Mouse (Mus musculus): ENCODE measurements around the gene Ccdc33. TPM values are rescaled to one million over a fixed set of nuclear protein-coding genes. Genes with fewer than 3 reads are reported as not detected.

Gene Ccdc33
- polyA plus RNA-seq, 1 experiment from 2014 or later: not detected

Other genes with a start within 250 kb of the Ccdc33 start
- gene Ubl7, start 207.8 kb downstream of the Ccdc33 start, polyA plus RNA-seq (2015; fragmentation: Nextera tagmentation; extraction: Ambion mirVana): 58.9 and 64.1 TPM in 2 replicates
- not detected in 2 replicates for gene Sema7a, start 178.7 kb downstream of the Ccdc33 start, polyA plus RNA-seq (2015; fragmentation: Nextera tagmentation; extraction: Ambion mirVana)
- 0.41 and 0.46 TPM in 2 replicates for gene Cyp11a1, start 112.4 kb downstream of the Ccdc33 start, polyA plus RNA-seq (2015; fragmentation: Nextera tagmentation; extraction: Ambion mirVana)
- gene Stra6, start 55.0 kb downstream of the Ccdc33 start, polyA plus RNA-seq (2015; fragmentation: Nextera tagmentation; extraction: Ambion mirVana): 0.05 and 0.35 TPM in 2 replicates
- 3.8 and 4.2 TPM in 2 replicates for gene Islr, start 85.5 kb upstream of the Ccdc33 start, polyA plus RNA-seq (2015; fragmentation: Nextera tagmentation; extraction: Ambion mirVana)
- gene Islr2, start 85.5 kb upstream of the Ccdc33 start, polyA plus RNA-seq (2015; fragmentation: Nextera tagmentation; extraction: Ambion mirVana): 0.03 TPM in 1 of 2 replicates, not detected in the other
- gene Pml, start 131.0 kb upstream of the Ccdc33 start, polyA plus RNA-seq (2015; fragmentation: Nextera tagmentation; extraction: Ambion mirVana): 18.9 and 21.1 TPM in 2 replicates
- 5.2 and 5.5 TPM in 2 replicates for gene Stoml1, start 134.3 kb upstream of the Ccdc33 start, polyA plus RNA-seq (2015; fragmentation: Nextera tagmentation; extraction: Ambion mirVana)
- gene Loxl1, start 194.4 kb upstream of the Ccdc33 start, polyA plus RNA-seq (2015; fragmentation: Nextera tagmentation; extraction: Ambion mirVana): 2.1 and 2.5 TPM in 2 replicates